Mouse (Mus musculus): ENCODE results near the gene Treml4. TPM values are rescaled to one million over a fixed set of nuclear protein-coding genes. Genes with fewer than 3 reads are reported as not detected.

The Treml4 gene
- polyA plus RNA-seq, 1 experiment from 2014 or later = 0.16 TPM

- DNase-seq (ENCODE audit: low spot score) (no peak), ATAC-seq (ENCODE audit: insufficient number of reproducible peaks, low FRiP score, low TSS enrichment, low read depth) (no peak)
- Histone ChIP-seq H3K27ac (replicated peaks; ENCODE audit: low read depth, low read length) (no peak overlapping the region), H3K36me3 (ENCODE audit: control insufficient read depth, insufficient read depth, low read length) (no peaks in the 10 kb centered on the region), H3K4me2 (ENCODE audit: low read depth, severe bottlenecking) (no peak overlapping the region), H3K9me3 (ENCODE audit: control insufficient read depth, low read length) (no peaks in the 10 kb centered on the region), H3K4me1 (ENCODE audit: control insufficient read depth, insufficient read depth, low read length) (no peaks in the 10 kb centered on the region), H3K4me3 (ENCODE audit: low read depth, low read length) (no peak overlapping the region), H3K9ac (ENCODE audit: low read length) (no peak overlapping the region), H3K27me3 (ENCODE audit: control insufficient read depth, insufficient read depth, low read length) (no peaks in the 10 kb centered on the region)
- WGBS = 30% methylated on average over 2 of the region's 2 CpGs
Measured at GRCm38 (mm10) chr17:48266610-48267304, 2.7 kb downstream of the Treml4 start.

- Histone ChIP-seq H3K27me3 (ENCODE audit: control insufficient read depth, insufficient read depth, low read length) (no peaks in the 10 kb centered on the region), H3K9me3 (ENCODE audit: control insufficient read depth, low read length) (no peaks in the 10 kb centered on the region), H3K9ac (ENCODE audit: low read length) (no peak overlapping the region), H3K4me3 (ENCODE audit: low read depth, low read length) (no peak overlapping the region), H3K4me2 (ENCODE audit: low read depth, severe bottlenecking) (no peak overlapping the region), H3K36me3 (ENCODE audit: control insufficient read depth, insufficient read depth, low read length) (no peaks in the 10 kb centered on the region), H3K27ac (replicated peaks; ENCODE audit: low read depth, low read length) (no peak overlapping the region), H3K4me1 (ENCODE audit: control insufficient read depth, insufficient read depth, low read length) (no peaks in the 10 kb centered on the region)
- ATAC-seq (ENCODE audit: insufficient number of reproducible peaks, low FRiP score, low TSS enrichment, low read depth) (no peak), DNase-seq (ENCODE audit: low spot score) (no peak)
- 54% methylated on average over 1 of the region's 1 CpGs for WGBS
Measured at GRCm38 (mm10) chr17:48267591-48267990, 3.5 kb downstream of the Treml4 start.

- Histone ChIP-seq H3K27me3 (ENCODE audit: control insufficient read depth, insufficient read depth, low read length) (no peaks in the 10 kb centered on the region), H3K9me3 (ENCODE audit: control insufficient read depth, low read length) (no peaks in the 10 kb centered on the region), H3K4me1 (ENCODE audit: control insufficient read depth, insufficient read depth, low read length) (no peaks in the 10 kb centered on the region), H3K4me2 (ENCODE audit: low read depth, severe bottlenecking) (no peak overlapping the region), H3K9ac (ENCODE audit: low read length) (no peak overlapping the region), H3K27ac (replicated peaks; ENCODE audit: low read depth, low read length) (no peak overlapping the region), H3K4me3 (ENCODE audit: low read depth, low read length) (no peak overlapping the region), H3K36me3 (ENCODE audit: control insufficient read depth, insufficient read depth, low read length) (no peaks in the 10 kb centered on the region)
- no peak for ATAC-seq (ENCODE audit: insufficient number of reproducible peaks, low FRiP score, low TSS enrichment, low read depth)
- no peak for DNase-seq (ENCODE audit: low spot score)
Measured at GRCm38 (mm10) chr17:48268276-48268675, 4.2 kb downstream of the Treml4 start.

- no peak for ATAC-seq (ENCODE audit: insufficient number of reproducible peaks, low FRiP score, low TSS enrichment, low read depth)
- Histone ChIP-seq H3K36me3 (ENCODE audit: control insufficient read depth, insufficient read depth, low read length) (no peaks in the 10 kb centered on the region), H3K9me3 (ENCODE audit: control insufficient read depth, low read length) (no peaks in the 10 kb centered on the region), H3K27me3 (ENCODE audit: control insufficient read depth, insufficient read depth, low read length) (no peaks in the 10 kb centered on the region), H3K9ac (ENCODE audit: low read length) (no peak overlapping the region), H3K27ac (replicated peaks; ENCODE audit: low read depth, low read length) (no peak overlapping the region), H3K4me2 (ENCODE audit: low read depth, severe bottlenecking) (no peak overlapping the region), H3K4me3 (ENCODE audit: low read depth, low read length) (no peak overlapping the region), H3K4me1 (ENCODE audit: control insufficient read depth, insufficient read depth, low read length) (no peaks in the 10 kb centered on the region)
- DNase-seq (ENCODE audit: low spot score) = no peak
- 77% methylated on average over 4 of the region's 4 CpGs for WGBS
Measured at GRCm38 (mm10) chr17:48269833-48270232, 5.7 kb downstream of the Treml4 start.

GRCm38 (mm10) chr17:48272158-48272557 lies 8.1 kb downstream of the Treml4 start:
- H3K27ac ChIP-seq (replicated peaks; ENCODE audit: low read depth, low read length) = no peak overlapping the region
- no peaks in the 10 kb centered on the region for H3K4me1 ChIP-seq (ENCODE audit: control insufficient read depth, insufficient read depth, low read length)
- ATAC-seq (ENCODE audit: insufficient number of reproducible peaks, low FRiP score, low TSS enrichment, low read depth) (no peak), DNase-seq (ENCODE audit: low spot score) (no peak)
- WGBS = 76% methylated on average over 5 of the region's 5 CpGs
- H3K4me2 ChIP-seq (ENCODE audit: low read depth, severe bottlenecking) = no peak overlapping the region
- H3K9ac ChIP-seq (ENCODE audit: low read length) = no peak overlapping the region
- H3K4me3 ChIP-seq (ENCODE audit: low read depth, low read length) = no peak overlapping the region
- no peaks in the 10 kb centered on the region for H3K27me3 ChIP-seq (ENCODE audit: control insufficient read depth, insufficient read depth, low read length)
- H3K36me3 ChIP-seq (ENCODE audit: control insufficient read depth, insufficient read depth, low read length) = no peaks in the 10 kb centered on the region
- H3K9me3 ChIP-seq (ENCODE audit: control insufficient read depth, low read length) = no peaks in the 10 kb centered on the region

- Histone ChIP-seq H3K4me3 (ENCODE audit: low read depth, low read length) (no peak overlapping the region), H3K9me3 (ENCODE audit: control insufficient read depth, low read length) (no peaks in the 10 kb centered on the region), H3K27ac (replicated peaks; ENCODE audit: low read depth, low read length) (no peak overlapping the region), H3K36me3 (ENCODE audit: control insufficient read depth, insufficient read depth, low read length) (no peaks in the 10 kb centered on the region), H3K4me2 (ENCODE audit: low read depth, severe bottlenecking) (no peak overlapping the region), H3K4me1 (ENCODE audit: control insufficient read depth, insufficient read depth, low read length) (no peaks in the 10 kb centered on the region), H3K9ac (ENCODE audit: low read length) (no peak overlapping the region), H3K27me3 (ENCODE audit: control insufficient read depth, insufficient read depth, low read length) (no peaks in the 10 kb centered on the region)
- WGBS = 85% methylated on average over 4 of the region's 4 CpGs
- ATAC-seq (ENCODE audit: insufficient number of reproducible peaks, low FRiP score, low TSS enrichment, low read depth) (no peak), DNase-seq (ENCODE audit: low spot score) (no peak)
Measured at GRCm38 (mm10) chr17:48272598-48272997, 8.5 kb downstream of the Treml4 start.

GRCm38 (mm10) chr17:48274098-48274497 lies 10.0 kb downstream of the Treml4 start:
- H3K4me3 ChIP-seq (ENCODE audit: low read depth, low read length) = no peak overlapping the region
- no peaks in the 10 kb centered on the region for H3K9me3 ChIP-seq (ENCODE audit: control insufficient read depth, low read length)
- H3K4me1 ChIP-seq (ENCODE audit: control insufficient read depth, insufficient read depth, low read length) = no peaks in the 10 kb centered on the region
- ATAC-seq (ENCODE audit: insufficient number of reproducible peaks, low FRiP score, low TSS enrichment, low read depth) (no peak), DNase-seq (ENCODE audit: low spot score) (no peak)
- H3K4me2 ChIP-seq (ENCODE audit: low read depth, severe bottlenecking) = no peak overlapping the region
- H3K27me3 ChIP-seq (ENCODE audit: control insufficient read depth, insufficient read depth, low read length) = no peaks in the 10 kb centered on the region
- H3K9ac ChIP-seq (ENCODE audit: low read length) = no peak overlapping the region
- no peaks in the 10 kb centered on the region for H3K36me3 ChIP-seq (ENCODE audit: control insufficient read depth, insufficient read depth, low read length)
- 84% methylated on average over 4 of the region's 4 CpGs for WGBS
- no peak overlapping the region for H3K27ac ChIP-seq (replicated peaks; ENCODE audit: low read depth, low read length)

GRCm38 (mm10) chr17:48274885-48275284 lies 10.8 kb downstream of the Treml4 start:
- H3K4me3 ChIP-seq (ENCODE audit: low read depth, low read length) = no peak overlapping the region
- no peaks in the 10 kb centered on the region for H3K27me3 ChIP-seq (ENCODE audit: control insufficient read depth, insufficient read depth, low read length)
- no peak overlapping the region for H3K27ac ChIP-seq (replicated peaks; ENCODE audit: low read depth, low read length)
- H3K36me3 ChIP-seq (ENCODE audit: control insufficient read depth, insufficient read depth, low read length) = no peaks in the 10 kb centered on the region
- H3K4me2 ChIP-seq (ENCODE audit: low read depth, severe bottlenecking) = no peak overlapping the region
- no peak for ATAC-seq (ENCODE audit: insufficient number of reproducible peaks, low FRiP score, low TSS enrichment, low read depth)
- H3K9me3 ChIP-seq (ENCODE audit: control insufficient read depth, low read length) = no peaks in the 10 kb centered on the region
- DNase-seq (ENCODE audit: low spot score) = peak; percentile 91
- no peaks in the 10 kb centered on the region for H3K4me1 ChIP-seq (ENCODE audit: control insufficient read depth, insufficient read depth, low read length)
- no peak overlapping the region for H3K9ac ChIP-seq (ENCODE audit: low read length)
- WGBS = 36% methylated on average over 6 of the region's 6 CpGs

- no peak overlapping the region for H3K27ac ChIP-seq (replicated peaks; ENCODE audit: low read depth, low read length)
- no peak overlapping the region for H3K4me3 ChIP-seq (ENCODE audit: low read depth, low read length)
- no peak overlapping the region for H3K9ac ChIP-seq (ENCODE audit: low read length)
- no peaks in the 10 kb centered on the region; the same call in 1 of the 2 replicates for H3K4me1 ChIP-seq (ENCODE audit: control insufficient read depth, insufficient read depth, low read length)
- H3K36me3 ChIP-seq (ENCODE audit: control insufficient read depth, insufficient read depth, low read length) = no peaks in the 10 kb centered on the region
- DNase-seq (ENCODE audit: low spot score) (no peak), ATAC-seq (ENCODE audit: insufficient number of reproducible peaks, low FRiP score, low TSS enrichment, low read depth) (no peak)
- 60% methylated on average over 7 of the region's 7 CpGs for WGBS
- H3K27me3 ChIP-seq (ENCODE audit: control insufficient read depth, insufficient read depth, low read length) = no peaks in the 10 kb centered on the region
- H3K9me3 ChIP-seq (ENCODE audit: control insufficient read depth, low read length) = no peaks in the 10 kb centered on the region
- H3K4me2 ChIP-seq (ENCODE audit: low read depth, severe bottlenecking) = no peak overlapping the region
Measured at GRCm38 (mm10) chr17:48275736-48276135, 11.6 kb downstream of the Treml4 start.
